Mouse (Mus musculus): ENCODE data around the gene Sbno1. TPM values are rescaled to one million over a fixed set of nuclear protein-coding genes. Genes with fewer than 3 reads are reported as not detected.

Sbno1 gene
- total and polyA plus RNA-seq, 2 experiments from 2014 or later, result 35.9 to 71.0 TPM

- Histone ChIP-seq H3K36me3 (ENCODE audit: insufficient read depth, low read length) (no peaks in the 10 kb centered on the region), H3K4me3 (ENCODE audit: low read length) (peak within 1 kb of the TSS; percentile 73), H3K9me3 (ENCODE audit: low read length) (no peaks in the 10 kb centered on the region), H3K4me2 (ENCODE audit: low read depth, low read length) (peak within 1 kb of the TSS; percentile 77), H3K27ac (peak within 1 kb of the TSS; percentile 98), H3K27me3 (ENCODE audit: insufficient read depth, low read length) (no peaks in the 10 kb centered on the region), H3K4me1 (ENCODE audit: insufficient read depth, low read length) (0 out of 2 replicates have a peak, but pooled peaks cover 4% of the 10 kb centered on the region), H3K9ac (replicated peaks; ENCODE audit: low read length) (peak within 1 kb of the TSS; percentile 76)
- TF ChIP-seq CTCF (IDR thresholded peaks at IDR 0.05; ENCODE audit: low read depth), result peak; percentile 9; the same call in 1 of the 2 replicates
- DNase-seq (ENCODE audit: low spot score) (peak; percentile 100), ATAC-seq (peak; percentile 99)
- under 1% methylated on average over 69 of the region's 72 CpGs for WGBS
Observed at GRCm38 (mm10) chr5:124327510-124328364, 98.1 kb downstream of the Sbno1 start, which contains the start of the genes Mphosph9 and 2810006K23Rik. Gene Mphosph9, minus strand, starts transcription at chr5:124327972. Gene 2810006K23Rik, plus strand, starts transcription at chr5:124328089.

DNA sequence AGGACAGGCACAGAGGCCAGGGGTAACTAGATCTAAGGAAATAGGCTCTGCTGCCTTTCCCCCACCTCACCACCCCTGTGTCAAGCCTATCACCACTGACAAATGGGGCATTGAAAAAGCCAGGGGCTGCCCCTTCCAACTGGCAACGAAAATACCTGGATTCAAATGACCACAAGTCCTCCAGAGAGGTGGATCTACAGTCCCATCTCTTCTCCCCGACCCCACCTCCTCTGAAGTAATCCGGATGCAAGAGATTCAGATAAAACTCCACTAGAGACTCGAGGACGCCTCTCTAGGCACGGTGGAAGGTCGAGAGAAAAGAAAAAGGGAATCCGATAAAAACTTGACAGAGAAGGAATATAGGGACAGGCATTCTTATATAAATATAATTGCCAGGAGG lies 99.0 kb downstream of the Sbno1 start:
- H3K36me3 ChIP-seq (ENCODE audit: insufficient read depth, low read length), result no peaks in the 10 kb centered on the region
- H3K9ac ChIP-seq (replicated peaks; ENCODE audit: low read length), result peak overlapping the region; percentile 76
- no peak for DNase-seq (ENCODE audit: low spot score)
- H3K27ac ChIP-seq, result peak overlapping the region; percentile 98; the same call in 1 of the 2 replicates
- no peaks in the 10 kb centered on the region for H3K27me3 ChIP-seq (ENCODE audit: insufficient read depth, low read length)
- 1% methylated on average over 8 of the region's 8 CpGs for WGBS
- H3K4me2 ChIP-seq (ENCODE audit: low read depth, low read length), result peak overlapping the region; percentile 77
- ATAC-seq, result no peak
- H3K9me3 ChIP-seq (ENCODE audit: low read length), result no peaks in the 10 kb centered on the region
- H3K4me3 ChIP-seq (ENCODE audit: low read length), result peak overlapping the region; percentile 73
- H3K4me1 ChIP-seq (ENCODE audit: insufficient read depth, low read length), result 0 out of 2 replicates have a peak, but pooled peaks cover 4% of the 10 kb centered on the region
- TF ChIP-seq CTCF (IDR thresholded peaks at IDR 0.05; ENCODE audit: low read depth), result no peak

Small RNA genes lying within 50 kb of the gene (microRNA-seq; reads per million reads assigned to microRNA genes)
- gene Gm27486, result 0 to 0.88 reads per million in 2 experiments

Other genes with a start within 250 kb of the Sbno1 start
- gene Pitpnm2, start 176.2 kb downstream of the Sbno1 start, total RNA-seq (2014; rRNA removed), result 43.9 and 44.1 TPM in 2 replicates
- 7.6 TPM in 2 replicates for gene Pitpnm2, start 176.2 kb downstream of the Sbno1 start, polyA plus RNA-seq (2015; fragmentation: Nextera tagmentation; extraction: Ambion mirVana)
- gene Mphosph9, start 98.0 kb downstream of the Sbno1 start, total RNA-seq (2014; rRNA removed), result 13.4 and 20.7 TPM in 2 replicates
- gene Mphosph9, start 98.0 kb downstream of the Sbno1 start, polyA plus RNA-seq (2015; fragmentation: Nextera tagmentation; extraction: Ambion mirVana), result 9.2 and 11.1 TPM in 2 replicates
- 8.1 and 12.0 TPM in 2 replicates for gene 2810006K23Rik, start 97.9 kb downstream of the Sbno1 start, total RNA-seq (2014; rRNA removed)
- 9.7 and 11.3 TPM in 2 replicates for gene 2810006K23Rik, start 97.9 kb downstream of the Sbno1 start, polyA plus RNA-seq (2015; fragmentation: Nextera tagmentation; extraction: Ambion mirVana)
- 209 and 223 TPM in 2 replicates for gene Cdk2ap1, start 62.9 kb downstream of the Sbno1 start, total RNA-seq (2014; rRNA removed)
- 102 and 109 TPM in 2 replicates for gene Cdk2ap1, start 62.9 kb downstream of the Sbno1 start, polyA plus RNA-seq (2015; fragmentation: Nextera tagmentation; extraction: Ambion mirVana)
- 28.0 and 48.5 TPM in 2 replicates for gene Kmt5a, start 13.9 kb upstream of the Sbno1 start, total RNA-seq (2014; rRNA removed)
- gene Kmt5a, start 13.9 kb upstream of the Sbno1 start, polyA plus RNA-seq (2015; fragmentation: Nextera tagmentation; extraction: Ambion mirVana), result 17.2 and 20.5 TPM in 2 replicates
- 25.6 and 38.8 TPM in 2 replicates for gene Rilpl2, start 52.4 kb upstream of the Sbno1 start, total RNA-seq (2014; rRNA removed)
- gene Rilpl2, start 52.4 kb upstream of the Sbno1 start, polyA plus RNA-seq (2015; fragmentation: Nextera tagmentation; extraction: Ambion mirVana), result 33.2 and 34.8 TPM in 2 replicates
- gene Snrnp35, start 57.1 kb upstream of the Sbno1 start, total RNA-seq (2014; rRNA removed), result 4.0 and 17.2 TPM in 2 replicates
- 13.9 and 17.3 TPM in 2 replicates for gene Snrnp35, start 57.1 kb upstream of the Sbno1 start, polyA plus RNA-seq (2015; fragmentation: Nextera tagmentation; extraction: Ambion mirVana)
- gene Rilpl1, start 105.4 kb upstream of the Sbno1 start, total RNA-seq (2014; rRNA removed), result 10.4 and 12.4 TPM in 2 replicates
- 13.3 and 13.5 TPM in 2 replicates for gene Rilpl1, start 105.4 kb upstream of the Sbno1 start, polyA plus RNA-seq (2015; fragmentation: Nextera tagmentation; extraction: Ambion mirVana)
- gene Tmed2, start 114.7 kb upstream of the Sbno1 start, total RNA-seq (2014; rRNA removed), result 206 and 219 TPM in 2 replicates
- gene Tmed2, start 114.7 kb upstream of the Sbno1 start, polyA plus RNA-seq (2015; fragmentation: Nextera tagmentation; extraction: Ambion mirVana), result 329 and 332 TPM in 2 replicates
- gene Ddx55, start 126.9 kb upstream of the Sbno1 start, total RNA-seq (2014; rRNA removed), result 14.7 and 15.5 TPM in 2 replicates
- 22.1 and 22.9 TPM in 2 replicates for gene Ddx55, start 126.9 kb upstream of the Sbno1 start, polyA plus RNA-seq (2015; fragmentation: Nextera tagmentation; extraction: Ambion mirVana)
- 29.0 and 31.7 TPM in 2 replicates for gene Eif2b1, start 153.1 kb upstream of the Sbno1 start, total RNA-seq (2014; rRNA removed)
- 56.8 and 57.5 TPM in 2 replicates for gene Eif2b1, start 153.1 kb upstream of the Sbno1 start, polyA plus RNA-seq (2015; fragmentation: Nextera tagmentation; extraction: Ambion mirVana)
- 26.7 and 33.4 TPM in 2 replicates for gene Gtf2h3, start 153.1 kb upstream of the Sbno1 start, total RNA-seq (2014; rRNA removed)
- 27.5 and 32.1 TPM in 2 replicates for gene Gtf2h3, start 153.1 kb upstream of the Sbno1 start, polyA plus RNA-seq (2015; fragmentation: Nextera tagmentation; extraction: Ambion mirVana)
- 23.7 and 28.3 TPM in 2 replicates for gene Atp6v0a2, start 202.6 kb upstream of the Sbno1 start, total RNA-seq (2014; rRNA removed)
- 25.9 and 27.6 TPM in 2 replicates for gene Atp6v0a2, start 202.6 kb upstream of the Sbno1 start, polyA plus RNA-seq (2015; fragmentation: Nextera tagmentation; extraction: Ambion mirVana)